Mouse (Mus musculus) heart, adult 8-10 months (tissue): Measurements from ENCODE around the gene Olfr150. TPM values are rescaled to one million over a fixed set of nuclear protein-coding genes. Genes with fewer than 3 reads are reported as not detected.
"Not testable (repeated sequence)": the region's sequence is repeated elsewhere in the genome, so short reads cannot be mapped to it uniquely, and the experiment has no call there.

Source experiments
- DNase-seq: peaks from one replicate; pipeline ENCODE4 v3.0.0; 2022; ENCODE audit warnings: low spot score
- total RNA-seq, 4 experiments: library from RNA; stranded (reverse); gene quantifications; 2 replicates each; pipeline ENCODE4 v1.2.4; 2022

Olfr150 gene
- not detected for total RNA-seq

DNA sequence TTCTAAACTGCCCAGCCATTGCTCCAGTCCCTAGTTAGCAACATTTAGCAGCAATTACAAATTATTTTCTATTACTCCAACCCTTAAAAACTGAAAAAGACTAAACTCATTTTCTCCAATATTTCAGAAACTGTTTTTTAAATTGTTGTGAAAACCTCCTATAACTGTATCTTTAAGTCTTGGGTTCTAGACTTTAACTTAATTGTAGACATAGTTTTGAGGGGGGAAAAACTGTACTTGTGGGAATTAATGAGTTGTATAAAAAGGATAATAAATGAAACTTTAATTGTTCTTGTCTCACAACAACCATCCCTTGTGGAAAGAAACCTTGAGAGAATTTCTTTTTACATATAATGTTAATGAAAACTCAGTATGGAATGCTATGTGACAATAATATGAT is at the start of gene Olfr150:
TSS of gene Olfr150 (plus strand) at position 301 of the 400 bp plus-strand sequence.
- no peak for DNase-seq

GRCm38 (mm10) chr9:39701123-39701522 is 29.7 kb upstream of the Olfr150 start:
- DNase-seq: not testable (repeated sequence)

GRCm38 (mm10) chr9:39707017-39707416 is 23.8 kb upstream of the Olfr150 start, which contains the start of gene Olfr149:
TSS of gene Olfr149 (minus strand) at chr9:39707117.
- no peak for DNase-seq

DNA sequence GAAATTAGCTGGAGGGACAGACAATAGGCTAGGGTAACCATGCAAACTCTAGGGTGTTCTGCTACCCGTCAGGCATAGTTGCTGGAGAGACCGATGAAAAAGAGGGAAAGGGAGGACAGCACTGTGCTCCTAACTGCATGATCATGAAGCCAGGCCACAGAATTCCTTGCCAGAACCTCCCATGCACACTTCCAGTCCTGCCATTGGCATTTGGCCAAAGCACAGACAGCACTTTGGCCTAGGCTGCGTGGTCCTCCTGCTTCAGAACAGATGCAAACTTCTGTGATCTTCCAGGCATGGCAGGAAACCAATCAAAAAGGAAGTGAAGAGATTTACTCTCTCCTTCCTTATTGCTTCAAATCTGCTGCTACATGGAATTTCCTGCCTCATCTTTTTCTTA is 21.8 kb upstream of the Olfr150 start:
- DNase-seq: peak; percentile 19

DNA sequence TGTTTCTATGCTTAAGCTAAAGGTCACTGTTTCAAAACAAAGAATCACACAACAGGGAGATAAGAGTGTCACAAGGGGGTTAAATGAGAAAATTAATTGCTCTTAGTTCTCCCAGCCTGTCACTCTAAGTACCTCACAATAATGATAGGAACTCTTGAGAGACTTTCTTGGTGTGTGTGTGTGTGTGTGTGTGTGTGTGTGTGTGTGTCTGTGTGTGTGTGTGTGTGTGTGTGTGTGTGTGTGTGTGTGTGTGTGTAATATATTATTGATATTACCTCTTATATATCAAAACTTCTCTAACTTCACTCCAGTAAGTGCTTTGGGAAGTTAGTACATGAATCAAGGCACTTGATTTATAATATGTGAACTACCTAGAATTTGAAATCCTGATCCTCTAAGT is 19.7 kb upstream of the Olfr150 start, which contains the start of gene Olfr965:
TSS of gene Olfr965 (plus strand) at position 301 of the 400 bp plus-strand sequence.
- DNase-seq: no peak

- DNase-seq: no peak
Observed at GRCm38 (mm10) chr9:39740741-39741140, 10.0 kb downstream of the Olfr150 start.

GRCm38 (mm10) chr9:39745949-39746348 is 15.2 kb downstream of the Olfr150 start, which contains the start of gene Olfr967:
TSS of gene Olfr967 (plus strand) at chr9:39746249.
- no peak for DNase-seq

GRCm38 (mm10) chr9:39746428-39746827 is 15.7 kb downstream of the Olfr150 start:
- no peak for DNase-seq

DNA sequence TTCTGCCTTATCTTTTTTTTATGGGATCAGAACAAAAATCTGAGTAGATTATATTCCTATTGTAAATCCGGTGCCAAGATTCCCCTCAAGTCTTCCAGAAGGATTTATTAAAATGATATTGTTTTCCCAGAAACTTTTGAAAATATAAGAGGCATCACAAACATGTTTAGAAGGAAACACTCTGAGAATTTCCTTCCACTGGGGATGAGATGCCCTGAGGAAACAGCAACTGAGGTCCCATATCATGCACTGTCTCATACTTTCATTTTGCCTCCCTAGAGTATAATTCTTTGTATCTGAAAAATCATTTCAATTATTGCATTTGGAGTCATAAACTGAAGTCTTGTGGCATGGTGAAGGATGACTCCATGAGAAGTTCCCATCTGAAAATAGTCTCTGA is 52.4 kb downstream of the Olfr150 start, which contains the start of gene Olfr968:
TSS of gene Olfr968 (minus strand) at position 101 of the 400 bp plus-strand sequence.
- DNase-seq: no peak

Other genes with a start within 250 kb of the Olfr150 start
- not detected for gene Olfr44, start 237.0 kb upstream of the Olfr150 start, total RNA-seq
- not detected for gene Olfr957, start 215.2 kb upstream of the Olfr150 start, total RNA-seq
- not detected for gene Olfr958, start 176.9 kb upstream of the Olfr150 start, total RNA-seq
- gene Olfr959, start 155.4 kb upstream of the Olfr150 start, total RNA-seq: not detected
- under 1 TPM in 2 of 4 experiments, not detected in 2; 0.37 to 0.82 TPM for gene AW551984, start 126.6 kb upstream of the Olfr150 start, total RNA-seq
- gene Olfr148, start 120.3 kb upstream of the Olfr150 start, total RNA-seq: not detected
- gene Olfr960, start 109.6 kb upstream of the Olfr150 start, total RNA-seq: not detected
- gene Olfr961, start 85.9 kb upstream of the Olfr150 start, total RNA-seq: not detected
- not detected for gene Olfr963, start 63.8 kb upstream of the Olfr150 start, total RNA-seq
- not detected for gene Olfr149, start 23.9 kb upstream of the Olfr150 start, total RNA-seq
- not detected for gene Olfr965, start 19.6 kb upstream of the Olfr150 start, total RNA-seq
- not detected for gene Olfr967, start 15.3 kb downstream of the Olfr150 start, total RNA-seq
- gene Olfr968, start 52.3 kb downstream of the Olfr150 start, total RNA-seq: not detected
- not detected for gene Olfr969, start 60.0 kb downstream of the Olfr150 start, total RNA-seq
- not detected for gene Olfr970, start 77.9 kb downstream of the Olfr150 start, total RNA-seq
- not detected for gene Olfr971, start 105.9 kb downstream of the Olfr150 start, total RNA-seq
- gene Olfr972, start 135.4 kb downstream of the Olfr150 start, total RNA-seq: not detected
- gene Olfr229, start 176.4 kb downstream of the Olfr150 start, total RNA-seq: not detected
- gene Olfr974, start 206.5 kb downstream of the Olfr150 start, total RNA-seq: not detected
- not detected for gene Olfr975, start 221.1 kb downstream of the Olfr150 start, total RNA-seq
- gene Olfr976, start 230.2 kb downstream of the Olfr150 start, total RNA-seq: not detected